Mouse (Mus musculus): ENCODE measurements around the gene Ctu1. TPM values are rescaled to one million over a fixed set of nuclear protein-coding genes. Genes with fewer than 3 reads are reported as not detected.
A peak's percentile ranks its signal among the peaks of the same experiment; 100 is the strongest.
"Not testable (repeated sequence)": the region's sequence is repeated elsewhere in the genome, so short reads cannot be mapped to it uniquely, and the experiment has no call there.

Gene Ctu1
- polyA plus RNA-seq, 1 experiment from 2014 or later: 4.2 TPM

DNA sequence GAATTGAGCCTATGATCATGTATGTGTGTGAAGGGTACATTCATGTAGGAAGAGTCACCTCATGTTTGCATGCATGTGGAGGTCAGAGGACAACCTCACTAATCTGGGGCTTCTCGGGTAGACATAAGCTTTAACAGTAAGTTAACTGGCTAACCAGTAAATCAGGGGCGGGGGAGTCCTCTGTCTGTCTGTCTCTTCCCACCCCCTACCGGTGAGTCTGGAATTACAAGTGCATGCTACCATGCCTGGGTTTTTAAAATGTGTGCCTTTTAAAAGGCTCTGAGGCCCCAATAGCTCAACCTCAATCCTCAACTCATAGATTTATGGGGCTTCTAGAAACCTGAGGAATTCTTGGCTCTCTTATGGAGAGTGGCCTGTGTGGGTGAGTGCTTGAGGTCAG, 3.2 kb upstream of the Ctu1 start:
- Histone ChIP-seq H3K36me3 (ENCODE audit: control insufficient read depth, insufficient read depth, low read length) (no peaks in the 10 kb centered on the region), H3K27ac (ENCODE audit: low read depth, low read length) (no peak overlapping the region), H3K27me3 (ENCODE audit: control insufficient read depth, insufficient read depth, low read length) (no peaks in the 10 kb centered on the region), H3K9ac (ENCODE audit: low read depth, low read length) (no peak overlapping the region), H3K4me3 (ENCODE audit: low read depth, low read length) (no peak overlapping the region), H3K4me2 (no peak overlapping the region), H3K4me1 (ENCODE audit: control insufficient read depth, insufficient read depth, low read length) (peaks cover 6% of the 10 kb centered on the region), H3K9me3 (replicated peaks; ENCODE audit: control insufficient read depth, low read length) (no peaks in the 10 kb centered on the region)
- WGBS (ENCODE audit: insufficient replicate concordance): 22% methylated on average over 3 of the region's 3 CpGs
- ATAC-seq (replicated peaks; ENCODE audit: insufficient number of reproducible peaks, low FRiP score, low TSS enrichment): no peak

DNA sequence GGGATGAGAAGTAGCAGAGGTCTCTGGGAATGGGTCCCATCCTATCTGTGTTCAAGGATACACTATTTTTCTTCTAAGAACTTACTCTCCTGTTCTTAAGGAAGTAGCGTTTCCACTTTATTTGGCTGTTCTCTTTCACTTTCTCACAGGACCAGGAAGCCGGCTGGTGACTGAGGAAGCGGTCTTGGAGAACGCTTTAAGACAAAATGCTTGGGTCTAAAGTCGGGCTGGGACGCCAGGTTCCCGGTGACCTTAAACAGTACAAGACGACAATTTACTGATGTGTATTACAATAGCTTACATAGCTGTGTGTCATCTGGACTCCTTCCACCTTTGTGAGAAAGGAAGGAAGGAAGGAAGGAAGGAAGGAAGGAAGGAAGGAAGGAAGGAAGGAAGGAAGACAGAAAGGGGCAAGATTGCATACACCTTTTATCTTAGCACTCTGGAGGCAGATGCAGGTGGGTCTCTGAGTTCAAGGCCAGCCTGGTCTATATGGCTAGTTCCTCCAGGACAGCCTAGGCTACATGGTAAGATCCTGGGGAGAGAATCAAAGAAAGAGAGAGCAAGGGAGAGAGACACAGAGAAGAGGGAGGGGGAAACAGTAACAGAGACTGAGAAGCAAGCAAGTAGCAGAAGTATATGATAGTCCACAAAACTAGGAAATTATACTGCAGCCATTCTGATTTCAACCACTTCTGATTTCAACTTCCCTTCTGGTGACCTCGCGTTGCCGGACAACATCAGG, 580 bp upstream of the Ctu1 start:
- H3K27ac ChIP-seq (ENCODE audit: low read depth, low read length): no peak overlapping the region
- H3K9me3 ChIP-seq (replicated peaks; ENCODE audit: control insufficient read depth, low read length): no peaks in the 10 kb centered on the region
- H3K9ac ChIP-seq (ENCODE audit: low read depth, low read length): peak overlapping the region; percentile 66
- H3K4me3 ChIP-seq (ENCODE audit: low read depth, low read length): peak overlapping the region; percentile 59
- WGBS (ENCODE audit: insufficient replicate concordance): 66% methylated on average over 11 of the region's 11 CpGs
- H3K36me3 ChIP-seq (ENCODE audit: control insufficient read depth, insufficient read depth, low read length): peaks cover 9% of the 10 kb centered on the region
- H3K4me2 ChIP-seq: peak overlapping the region; percentile 85
- peaks cover 6% of the 10 kb centered on the region for H3K4me1 ChIP-seq (ENCODE audit: control insufficient read depth, insufficient read depth, low read length)
- peak; percentile 8; the same call in 1 of the 2 replicates for ATAC-seq (replicated peaks; ENCODE audit: insufficient number of reproducible peaks, low FRiP score, low TSS enrichment)
- H3K27me3 ChIP-seq (ENCODE audit: control insufficient read depth, insufficient read depth, low read length): no peaks in the 10 kb centered on the region

DNA sequence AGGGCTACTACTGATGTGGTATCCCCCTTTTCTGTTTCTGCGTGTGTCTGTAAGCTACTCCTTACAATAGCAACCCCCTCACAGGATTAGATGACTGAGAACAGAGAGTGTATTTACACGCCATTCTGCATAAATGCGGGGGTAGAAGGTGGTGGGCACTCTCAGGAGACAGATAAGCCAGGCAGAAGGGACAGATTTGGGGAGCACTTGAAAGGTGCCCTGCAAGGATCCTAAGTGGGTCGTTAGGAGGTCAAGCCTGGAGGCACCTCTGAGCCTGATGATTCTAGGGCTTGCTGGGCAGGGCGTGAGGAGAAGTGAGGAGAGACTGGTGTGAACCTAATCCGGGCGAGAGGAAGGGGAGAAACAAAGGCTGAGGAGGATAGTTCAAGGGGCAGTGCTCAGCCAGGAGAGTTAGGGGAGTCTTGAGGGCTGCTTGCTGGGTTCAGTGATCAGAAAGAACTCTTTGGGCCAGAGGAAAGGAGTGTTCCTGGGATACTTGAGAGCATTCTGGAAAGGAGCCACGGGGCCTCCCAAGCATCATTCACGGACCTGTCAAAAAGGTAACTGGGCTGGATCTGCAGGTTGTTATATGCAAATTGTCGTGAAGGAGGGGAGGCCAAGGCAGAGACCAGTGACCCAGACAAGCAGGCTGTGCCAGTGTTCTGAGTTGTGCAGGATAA, 905 bp downstream of the Ctu1 start:
- peak overlapping the region; percentile 85 for H3K4me2 ChIP-seq
- peaks cover 6% of the 10 kb centered on the region for H3K4me1 ChIP-seq (ENCODE audit: control insufficient read depth, insufficient read depth, low read length)
- no peaks in the 10 kb centered on the region; the same call in 1 of the 2 replicates for H3K9me3 ChIP-seq (replicated peaks; ENCODE audit: control insufficient read depth, low read length)
- peaks cover 24% of the 10 kb centered on the region for H3K36me3 ChIP-seq (ENCODE audit: control insufficient read depth, insufficient read depth, low read length)
- 19% methylated on average over 10 of the region's 10 CpGs for WGBS (ENCODE audit: insufficient replicate concordance)
- H3K27me3 ChIP-seq (ENCODE audit: control insufficient read depth, insufficient read depth, low read length): no peaks in the 10 kb centered on the region
- no peak overlapping the region for H3K27ac ChIP-seq (ENCODE audit: low read depth, low read length)
- peak overlapping the region; percentile 59 for H3K4me3 ChIP-seq (ENCODE audit: low read depth, low read length)
- H3K9ac ChIP-seq (ENCODE audit: low read depth, low read length): peak overlapping the region; percentile 72
- no peak for ATAC-seq (replicated peaks; ENCODE audit: insufficient number of reproducible peaks, low FRiP score, low TSS enrichment)

DNA sequence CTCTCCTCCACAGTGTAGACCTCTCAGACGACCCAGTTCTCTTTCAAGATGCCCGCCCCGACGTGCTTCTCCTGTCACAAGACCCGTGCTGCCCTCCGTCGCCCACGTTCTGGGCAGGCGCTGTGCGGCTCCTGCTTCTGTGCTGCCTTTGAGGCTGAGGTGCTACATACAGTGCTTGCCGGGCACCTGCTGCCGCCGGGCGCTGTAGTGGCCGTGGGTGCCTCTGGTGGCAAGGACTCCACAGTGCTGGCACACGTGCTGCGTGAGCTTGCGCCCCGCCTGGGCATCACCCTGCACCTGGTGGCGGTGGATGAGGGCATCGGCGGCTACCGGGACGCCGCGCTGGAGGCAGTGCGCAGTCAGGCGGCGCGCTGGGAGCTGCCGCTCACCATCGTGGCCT, 3.3 kb downstream of the Ctu1 start:
- no peak overlapping the region for H3K4me3 ChIP-seq (ENCODE audit: low read depth, low read length)
- no peaks in the 10 kb centered on the region; the same call in 1 of the 2 replicates for H3K9me3 ChIP-seq (replicated peaks; ENCODE audit: control insufficient read depth, low read length)
- peaks cover 6% of the 10 kb centered on the region for H3K4me1 ChIP-seq (ENCODE audit: control insufficient read depth, insufficient read depth, low read length)
- H3K36me3 ChIP-seq (ENCODE audit: control insufficient read depth, insufficient read depth, low read length): peaks cover 27% of the 10 kb centered on the region
- no peaks in the 10 kb centered on the region for H3K27me3 ChIP-seq (ENCODE audit: control insufficient read depth, insufficient read depth, low read length)
- no peak for ATAC-seq (replicated peaks; ENCODE audit: insufficient number of reproducible peaks, low FRiP score, low TSS enrichment)
- H3K4me2 ChIP-seq: no peak overlapping the region
- H3K9ac ChIP-seq (ENCODE audit: low read depth, low read length): no peak overlapping the region
- whole genome bisulfite sequencing (ENCODE audit: insufficient replicate concordance): 86% methylated on average over 32 of the region's 32 CpGs
- H3K27ac ChIP-seq (ENCODE audit: low read depth, low read length): no peak overlapping the region

DNA sequence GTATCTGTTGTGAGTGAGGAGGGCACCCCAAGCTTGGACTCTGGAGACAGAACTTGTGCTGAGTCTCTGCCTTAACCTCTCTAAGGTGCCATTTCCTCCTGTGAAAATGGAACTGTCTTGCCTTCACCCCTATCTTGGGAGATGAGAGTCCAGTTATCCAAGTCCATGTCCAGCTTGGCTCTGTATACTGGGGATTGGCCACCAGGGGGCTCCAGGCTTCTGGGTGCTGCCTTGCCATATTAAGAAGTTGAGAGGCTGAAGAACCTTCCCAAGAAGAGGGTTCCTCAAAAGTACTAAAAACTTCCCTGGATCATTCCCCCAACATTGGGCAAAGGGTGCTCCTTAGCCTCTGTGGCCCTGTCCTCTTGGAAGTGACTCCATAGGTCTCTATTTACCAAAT, 6.7 kb downstream of the Ctu1 start:
- H3K4me3 ChIP-seq (ENCODE audit: low read depth, low read length): no peak overlapping the region
- peaks cover 27% of the 10 kb centered on the region for H3K36me3 ChIP-seq (ENCODE audit: control insufficient read depth, insufficient read depth, low read length)
- no peak overlapping the region for H3K9ac ChIP-seq (ENCODE audit: low read depth, low read length)
- no peak overlapping the region for H3K4me2 ChIP-seq
- no peaks in the 10 kb centered on the region for H3K27me3 ChIP-seq (ENCODE audit: control insufficient read depth, insufficient read depth, low read length)
- H3K27ac ChIP-seq (ENCODE audit: low read depth, low read length): no peak overlapping the region
- no peak for ATAC-seq (replicated peaks; ENCODE audit: insufficient number of reproducible peaks, low FRiP score, low TSS enrichment)
- no peaks in the 10 kb centered on the region for H3K4me1 ChIP-seq (ENCODE audit: control insufficient read depth, insufficient read depth, low read length)
- no peaks in the 10 kb centered on the region; the same call in 1 of the 2 replicates for H3K9me3 ChIP-seq (replicated peaks; ENCODE audit: control insufficient read depth, low read length)

DNA sequence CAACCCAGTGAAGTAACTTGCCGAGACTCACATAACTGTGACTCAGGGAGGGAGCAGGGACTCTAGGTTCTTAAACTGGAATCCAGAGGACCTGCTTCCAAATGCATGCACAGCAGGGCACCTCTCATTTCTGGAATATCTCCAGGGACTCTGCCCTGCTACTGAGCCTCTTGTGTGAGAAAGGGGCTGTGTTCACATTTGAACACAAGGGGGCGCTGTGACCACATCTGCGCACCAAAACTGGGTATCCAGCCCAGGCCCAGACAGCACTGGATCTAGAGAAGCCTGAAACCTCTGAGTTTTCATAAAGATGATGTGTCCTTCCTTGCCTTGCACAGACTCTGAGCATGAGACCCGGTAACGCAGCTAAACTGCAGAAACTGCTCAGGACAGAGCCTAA, 9.1 kb downstream of the Ctu1 start:
- no peaks in the 10 kb centered on the region for H3K4me1 ChIP-seq (ENCODE audit: control insufficient read depth, insufficient read depth, low read length)
- H3K36me3 ChIP-seq (ENCODE audit: control insufficient read depth, insufficient read depth, low read length): peaks cover 20% of the 10 kb centered on the region
- 24% methylated on average over 5 of the region's 5 CpGs for WGBS (ENCODE audit: insufficient replicate concordance)
- no peak overlapping the region for H3K9ac ChIP-seq (ENCODE audit: low read depth, low read length)
- H3K27ac ChIP-seq (ENCODE audit: low read depth, low read length): no peak overlapping the region
- ATAC-seq (replicated peaks; ENCODE audit: insufficient number of reproducible peaks, low FRiP score, low TSS enrichment): no peak
- no peaks in the 10 kb centered on the region; the same call in 1 of the 2 replicates for H3K9me3 ChIP-seq (replicated peaks; ENCODE audit: control insufficient read depth, low read length)
- H3K4me2 ChIP-seq: no peak overlapping the region
- H3K4me3 ChIP-seq (ENCODE audit: low read depth, low read length): no peak overlapping the region
- H3K27me3 ChIP-seq (ENCODE audit: control insufficient read depth, insufficient read depth, low read length): no peaks in the 10 kb centered on the region

DNA sequence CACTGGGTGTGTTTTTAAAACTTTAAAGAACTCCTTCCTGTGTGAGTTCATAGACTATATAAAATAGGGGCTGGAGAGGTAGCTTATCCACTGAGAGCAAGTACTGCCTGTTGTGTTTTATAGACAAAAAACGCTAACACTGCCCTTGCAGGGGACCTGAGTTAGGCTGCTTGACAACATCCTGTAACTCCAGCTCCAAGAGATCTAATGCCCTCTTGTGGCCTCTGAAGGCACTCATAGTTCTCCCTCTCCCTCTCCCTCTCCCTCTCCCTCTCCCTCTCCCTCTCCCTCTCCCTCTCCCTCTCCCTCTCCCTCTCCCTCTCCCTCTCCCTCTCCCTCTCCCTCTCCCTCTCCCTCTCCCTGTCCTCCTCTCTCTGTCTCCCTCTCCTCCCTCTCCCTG, 10.7 kb downstream of the Ctu1 start:
- ATAC-seq (replicated peaks; ENCODE audit: insufficient number of reproducible peaks, low FRiP score, low TSS enrichment); H3K9ac ChIP-seq (ENCODE audit: low read depth, low read length); H3K27me3 ChIP-seq (ENCODE audit: control insufficient read depth, insufficient read depth, low read length); H3K27ac ChIP-seq (ENCODE audit: low read depth, low read length); H3K9me3 ChIP-seq (replicated peaks; ENCODE audit: control insufficient read depth, low read length); H3K36me3 ChIP-seq (ENCODE audit: control insufficient read depth, insufficient read depth, low read length); H3K4me2 ChIP-seq; H3K4me3 ChIP-seq (ENCODE audit: low read depth, low read length); H3K4me1 ChIP-seq (ENCODE audit: control insufficient read depth, insufficient read depth, low read length): not testable (repeated sequence)
- 14% methylated on average over 1 of the region's 1 CpGs for WGBS (ENCODE audit: insufficient replicate concordance)

DNA sequence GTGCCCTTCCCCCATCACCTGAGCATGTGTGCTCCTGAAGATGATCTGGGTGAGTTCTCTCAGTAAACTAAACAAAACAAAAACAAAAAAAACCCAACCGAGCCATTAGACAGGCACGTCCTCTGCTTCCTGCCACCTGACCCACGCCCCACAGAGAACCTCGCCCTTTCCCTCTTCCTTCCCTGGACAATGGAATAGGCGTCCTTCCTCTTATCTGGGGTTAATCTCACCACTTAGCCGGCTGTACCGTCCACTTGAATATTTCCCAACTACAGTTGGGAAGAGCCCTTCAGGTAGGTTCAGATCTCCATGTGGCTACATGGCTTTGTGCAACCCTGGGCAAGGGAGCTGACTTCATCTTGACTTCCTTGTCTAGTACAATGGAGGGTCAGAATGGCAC, 13.3 kb downstream of the Ctu1 start:
- Histone ChIP-seq H3K9ac (ENCODE audit: low read depth, low read length) (no peak overlapping the region), H3K9me3 (replicated peaks; ENCODE audit: control insufficient read depth, low read length) (no peaks in the 10 kb centered on the region), H3K27ac (ENCODE audit: low read depth, low read length) (no peak overlapping the region), H3K4me1 (ENCODE audit: control insufficient read depth, insufficient read depth, low read length) (no peaks in the 10 kb centered on the region), H3K4me3 (ENCODE audit: low read depth, low read length) (no peak overlapping the region), H3K27me3 (ENCODE audit: control insufficient read depth, insufficient read depth, low read length) (no peaks in the 10 kb centered on the region), H3K36me3 (ENCODE audit: control insufficient read depth, insufficient read depth, low read length) (no peaks in the 10 kb centered on the region), H3K4me2 (no peak overlapping the region)
- WGBS (ENCODE audit: insufficient replicate concordance): 39% methylated on average over 7 of the region's 7 CpGs
- ATAC-seq (replicated peaks; ENCODE audit: insufficient number of reproducible peaks, low FRiP score, low TSS enrichment): no peak

DNA sequence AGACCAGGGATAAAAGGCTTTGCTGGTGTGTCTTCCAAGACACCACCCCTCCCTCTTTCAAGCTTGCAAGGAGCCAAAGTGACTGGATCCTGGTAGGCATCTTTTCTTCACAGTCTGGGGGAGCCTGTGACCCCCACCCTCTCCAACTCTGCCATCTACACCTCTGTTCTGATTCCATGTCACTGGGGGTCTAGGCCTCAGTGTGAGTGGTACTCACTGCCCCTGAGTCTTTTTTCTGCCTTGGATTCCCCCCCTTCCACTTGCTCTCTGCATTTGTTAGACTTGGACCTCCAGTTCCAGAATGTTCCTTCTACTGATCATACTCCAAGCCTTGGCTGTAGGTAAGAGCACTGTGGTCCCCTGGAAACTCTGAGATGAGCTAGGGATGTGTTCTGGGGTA, 18.3 kb downstream of the Ctu1 start, which contains the start of gene Klk14:
Klk14 (plus strand) TSS at position 301 of the 400 bp plus-strand sequence.
- Histone ChIP-seq H3K27ac (ENCODE audit: low read depth, low read length) (no peak within 1 kb of the TSS), H3K4me1 (ENCODE audit: control insufficient read depth, insufficient read depth, low read length) (no peaks in the 10 kb centered on the region), H3K36me3 (ENCODE audit: control insufficient read depth, insufficient read depth, low read length) (no peaks in the 10 kb centered on the region), H3K9me3 (replicated peaks; ENCODE audit: control insufficient read depth, low read length) (no peaks in the 10 kb centered on the region), H3K9ac (ENCODE audit: low read depth, low read length) (no peak within 1 kb of the TSS), H3K27me3 (ENCODE audit: control insufficient read depth, insufficient read depth, low read length) (no peaks in the 10 kb centered on the region), H3K4me3 (ENCODE audit: low read depth, low read length) (no peak within 1 kb of the TSS), H3K4me2 (no peak within 1 kb of the TSS)
- no peak for ATAC-seq (replicated peaks; ENCODE audit: insufficient number of reproducible peaks, low FRiP score, low TSS enrichment)

Measured in heart, embryonic 11.5 days (tissue).